Mouse (Mus musculus) lung, embryonic 16.5 days (tissue): ENCODE results near the gene Spata45. TPM values are rescaled to one million over a fixed set of nuclear protein-coding genes. Genes with fewer than 3 reads are reported as not detected.

Source experiments
- ATAC-seq: fragments of 200-750 bp; cut with Nextera tagmentation; 2 replicates; pipeline ENCODE4 v1.8.0; 2017; ENCODE audit warnings: low read depth, mild to moderate bottlenecking, moderate library complexity
- H3K27ac ChIP-seq: fragments of 300-500 bp; sonication (generic); 2 replicates; pipeline ENCODE4 v1.5.1; 2014; ENCODE audit warnings: mild to moderate bottlenecking, control low read depth, low read length
- H3K27me3 ChIP-seq: fragments of 300-500 bp; sonication (generic); 2 replicates; pipeline ENCODE4 v1.6.1; 2014; ENCODE audit warnings: low read depth, low read length, mixed read lengths; ENCODE audit not compliant: control insufficient read depth, insufficient read depth
- H3K36me3 ChIP-seq: fragments of 300-500 bp; sonication (generic); 2 replicates; pipeline ENCODE4 v1.6.1; 2014; ENCODE audit warnings: low read length; ENCODE audit not compliant: control insufficient read depth, insufficient read depth
- H3K4me1 ChIP-seq: fragments of 300-500 bp; sonication (generic); replicated peaks from 2 replicates; pipeline ENCODE4 v1.6.1; 2014; ENCODE audit warnings: low read length, mixed read lengths; ENCODE audit not compliant: control insufficient read depth, insufficient read depth
- H3K4me2 ChIP-seq: fragments of 300-500 bp; sonication (generic); 2 replicates; pipeline ENCODE4 v1.6.1; 2014; ENCODE audit warnings: low read depth, low read length, control low read depth
- H3K4me3 ChIP-seq: fragments of 300-500 bp; sonication (generic); 2 replicates; pipeline ENCODE4 v1.5.1; 2014; ENCODE audit warnings: mild to moderate bottlenecking, low read length, control low read depth
- H3K9ac ChIP-seq: fragments of 300-500 bp; sonication (generic); 2 replicates; pipeline ENCODE4 v1.6.1; 2014; ENCODE audit warnings: low read length, control low read depth
- H3K9me3 ChIP-seq: fragments of 300-500 bp; sonication (generic); 2 replicates; pipeline ENCODE4 v1.6.1; 2016; ENCODE audit warnings: low read length; ENCODE audit not compliant: control insufficient read depth
- WGBS: fragments of 180-500 bp; shearing (Covaris S2); extraction: QIAGEN DNeasy Blood & Tissue Kit; methylation state at CpG from one replicate; pipeline ENCODE4 v1.1.7; 2014; 5-methylcytosine and 5-hydroxymethylcytosine counted together
- polyA plus RNA-seq: library from polyadenylated mRNA; unstranded; fragments of >200 nt; fragmentation: Nextera tagmentation; extraction: Ambion mirVana; gene quantifications from 2 replicates; pipeline ENCODE4 v1.2.1, GENCODE M21; 2015

Spata45 gene
- polyA plus RNA-seq, 1 experiment from 2014 or later = not detected

GRCm38 (mm10) chr1:191054870-191055532 lies 18.6 kb downstream of the Spata45 start:
- Histone ChIP-seq H3K27ac (no peak overlapping the region), H3K4me2 (no peak overlapping the region), H3K9ac (no peak overlapping the region), H3K27me3 (no peaks in the 10 kb centered on the region), H3K4me1 (no peaks in the 10 kb centered on the region), H3K36me3 (no peaks in the 10 kb centered on the region), H3K9me3 (no peaks in the 10 kb centered on the region), H3K4me3 (no peak overlapping the region)
- WGBS = 56% methylated on average over 8 of the region's 8 CpGs
- no peak for ATAC-seq

GRCm38 (mm10) chr1:191055533-191055873 lies 19.1 kb downstream of the Spata45 start:
- Histone ChIP-seq H3K27me3 (no peaks in the 10 kb centered on the region), H3K4me2 (no peak overlapping the region), H3K27ac (no peak overlapping the region), H3K9me3 (no peaks in the 10 kb centered on the region), H3K36me3 (no peaks in the 10 kb centered on the region), H3K4me3 (no peak overlapping the region), H3K4me1 (no peaks in the 10 kb centered on the region), H3K9ac (no peak overlapping the region)
- no peak for ATAC-seq
- WGBS = 58% methylated on average over 2 of the region's 2 CpGs

- no peaks in the 10 kb centered on the region for H3K36me3 ChIP-seq
- no peak for ATAC-seq
- no peak overlapping the region for H3K4me2 ChIP-seq
- no peak overlapping the region for H3K9ac ChIP-seq
- 61% methylated on average over 3 of the region's 3 CpGs for WGBS
- H3K9me3 ChIP-seq = no peaks in the 10 kb centered on the region
- H3K4me3 ChIP-seq = no peak overlapping the region
- peaks cover 6% of the 10 kb centered on the region; the same call in 1 of the 2 replicates for H3K4me1 ChIP-seq
- no peak overlapping the region for H3K27ac ChIP-seq
- H3K27me3 ChIP-seq = no peaks in the 10 kb centered on the region; the same call in 1 of the 2 replicates
Measured at GRCm38 (mm10) chr1:191057461-191057860, 21.0 kb downstream of the Spata45 start.

GRCm38 (mm10) chr1:191062241-191062780 lies 25.9 kb downstream of the Spata45 start:
- Histone ChIP-seq H3K4me3 (peak overlapping the region; percentile 90), H3K4me1 (peaks cover 13% of the 10 kb centered on the region), H3K27me3 (no peaks in the 10 kb centered on the region; the same call in 1 of the 2 replicates), H3K27ac (no peak overlapping the region), H3K9me3 (no peaks in the 10 kb centered on the region), H3K36me3 (peaks cover 8% of the 10 kb centered on the region), H3K9ac (peak overlapping the region; percentile 91), H3K4me2 (peak overlapping the region; percentile 86)
- ATAC-seq = no peak; the same call in 1 of the 2 replicates
- WGBS = 6% methylated on average over 15 of the region's 15 CpGs

GRCm38 (mm10) chr1:191062781-191063485 lies 26.5 kb downstream of the Spata45 start, which contains the start of the genes Tatdn3 and Nsl1:
Gene Tatdn3, minus strand, starts transcription at chr1:191062932.
Gene Nsl1, plus strand, starts transcription at chr1:191063012.
- peak within 1 kb of the TSS; percentile 86 for H3K4me2 ChIP-seq
- WGBS = under 1% methylated on average over 56 of the region's 56 CpGs
- peak; percentile 93 for ATAC-seq
- H3K9ac ChIP-seq = peak within 1 kb of the TSS; percentile 91
- H3K27me3 ChIP-seq = no peaks in the 10 kb centered on the region; the same call in 1 of the 2 replicates
- H3K9me3 ChIP-seq = no peaks in the 10 kb centered on the region
- peaks cover 13% of the 10 kb centered on the region for H3K4me1 ChIP-seq
- H3K27ac ChIP-seq = 0 out of 2 replicates have a peak within 1 kb of the TSS, but pooled peaks have one; percentile 32
- peak within 1 kb of the TSS; percentile 90 for H3K4me3 ChIP-seq
- peaks cover 8% of the 10 kb centered on the region for H3K36me3 ChIP-seq

- H3K9ac ChIP-seq = peak overlapping the region; percentile 91
- no peak overlapping the region for H3K27ac ChIP-seq
- no peak for ATAC-seq
- 53% methylated on average over 9 of the region's 9 CpGs for WGBS
- H3K9me3 ChIP-seq = no peaks in the 10 kb centered on the region
- peaks cover 13% of the 10 kb centered on the region for H3K4me1 ChIP-seq
- no peaks in the 10 kb centered on the region; the same call in 1 of the 2 replicates for H3K27me3 ChIP-seq
- peak overlapping the region; percentile 90 for H3K4me3 ChIP-seq
- H3K4me2 ChIP-seq = peak overlapping the region; percentile 86
- peaks cover 11% of the 10 kb centered on the region for H3K36me3 ChIP-seq
Measured at GRCm38 (mm10) chr1:191063700-191064099, 27.3 kb downstream of the Spata45 start.

GRCm38 (mm10) chr1:191064535-191064934 lies 28.1 kb downstream of the Spata45 start:
- 86% methylated on average over 2 of the region's 2 CpGs for WGBS
- Histone ChIP-seq H3K27ac (no peak overlapping the region), H3K9me3 (no peaks in the 10 kb centered on the region), H3K27me3 (no peaks in the 10 kb centered on the region; the same call in 1 of the 2 replicates), H3K36me3 (peaks cover 18% of the 10 kb centered on the region), H3K9ac (no peak overlapping the region), H3K4me2 (no peak overlapping the region), H3K4me1 (peaks cover 13% of the 10 kb centered on the region), H3K4me3 (no peak overlapping the region)
- ATAC-seq = no peak

GRCm38 (mm10) chr1:191065188-191065587 lies 28.7 kb downstream of the Spata45 start:
- H3K36me3 ChIP-seq = peaks cover 22% of the 10 kb centered on the region
- no peak overlapping the region for H3K27ac ChIP-seq
- H3K4me1 ChIP-seq = peaks cover 13% of the 10 kb centered on the region
- H3K4me2 ChIP-seq = no peak overlapping the region
- ATAC-seq = no peak
- H3K27me3 ChIP-seq = no peaks in the 10 kb centered on the region; the same call in 1 of the 2 replicates
- no peak overlapping the region for H3K9ac ChIP-seq
- no peak overlapping the region for H3K4me3 ChIP-seq
- H3K9me3 ChIP-seq = no peaks in the 10 kb centered on the region
- WGBS = 78% methylated on average over 4 of the region's 4 CpGs

GRCm38 (mm10) chr1:191068377-191068776 lies 31.9 kb downstream of the Spata45 start:
- WGBS = 70% methylated on average over 5 of the region's 5 CpGs

More at GRCm38 (mm10) chr1:191068377-191068776, 31.9 kb downstream of the Spata45 start:
- H3K36me3 ChIP-seq = peaks cover 45% of the 10 kb centered on the region
- no peak for ATAC-seq
- H3K4me2 ChIP-seq = no peak overlapping the region
- H3K27me3 ChIP-seq = no peaks in the 10 kb centered on the region
- no peak overlapping the region for H3K27ac ChIP-seq
- H3K9ac ChIP-seq = no peak overlapping the region
- no peaks in the 10 kb centered on the region for H3K9me3 ChIP-seq
- H3K4me1 ChIP-seq = peaks cover 7% of the 10 kb centered on the region
- no peak overlapping the region for H3K4me3 ChIP-seq
